Mouse (Mus musculus) forebrain, embryonic 12.5 days (tissue): Measurements from ENCODE around the gene Zbtb38. TPM values are rescaled to one million over a fixed set of nuclear protein-coding genes. Genes with fewer than 3 reads are reported as not detected.

ENCODE experiments used
- ATAC-seq: fragments of 200-750 bp; cut with Nextera tagmentation; 2 replicates; pipeline ENCODE4 v1.8.0; 2017; ENCODE audit warnings: moderate TSS enrichment; ENCODE audit not compliant: low FRiP score
- H3K27ac ChIP-seq: fragments of 300-500 bp; sonication (generic); 2 replicates; pipeline ENCODE4 v1.5.1; 2016; ENCODE audit warnings: mild to moderate bottlenecking
- H3K27me3 ChIP-seq: fragments of 300-500 bp; sonication (generic); 2 replicates; pipeline ENCODE4 v1.6.1; 2016; ENCODE audit warnings: mild to moderate bottlenecking
- H3K36me3 ChIP-seq: fragments of 300-500 bp; sonication (generic); replicated peaks from 2 replicates; pipeline ENCODE4 v1.6.1; 2016; ENCODE audit warnings: mild to moderate bottlenecking
- H3K4me1 ChIP-seq: fragments of 300-500 bp; sonication (generic); 2 replicates; pipeline ENCODE4 v1.6.1; 2016
- H3K4me2 ChIP-seq: fragments of 300-500 bp; sonication (generic); 2 replicates; pipeline ENCODE4 v1.6.1; 2016; ENCODE audit warnings: mild to moderate bottlenecking, moderate library complexity
- H3K4me3 ChIP-seq: fragments of 300-500 bp; sonication (generic); replicated peaks from 2 replicates; pipeline ENCODE4 v1.5.1; 2016; ENCODE audit warnings: mild to moderate bottlenecking
- H3K9ac ChIP-seq: fragments of 300-500 bp; sonication (generic); 2 replicates; pipeline ENCODE4 v1.6.1; 2016; ENCODE audit warnings: mild to moderate bottlenecking
- H3K9me3 ChIP-seq: fragments of 300-500 bp; sonication (generic); 2 replicates; pipeline ENCODE4 v1.6.1; 2016
- WGBS: fragments of 180-500 bp; shearing (Covaris S2); methylation state at CpG from one replicate; pipeline ENCODE4 v1.1.7; 2016; 5-methylcytosine and 5-hydroxymethylcytosine counted together
- polyA plus RNA-seq: library from polyadenylated mRNA; unstranded; fragments of >200 nt; fragmentation: Nextera tagmentation; extraction: Ambion mirVana; gene quantifications from 2 replicates; pipeline ENCODE4 v1.2.1, GENCODE M21; 2016

Gene Zbtb38
- polyA plus RNA-seq, 1 experiment from 2014 or later: 15.7 TPM

- no peak for ATAC-seq
Measured at GRCm38 (mm10) chr9:96783258-96783657, 30.6 kb upstream of the Zbtb38 start.

GRCm38 (mm10) chr9:96782062-96782461 lies 29.4 kb upstream of the Zbtb38 start:
- no peaks in the 10 kb centered on the region for H3K4me1 ChIP-seq
- 95% methylated on average over 8 of the region's 8 CpGs for WGBS

More at GRCm38 (mm10) chr9:96783258-96783657, 30.6 kb upstream of the Zbtb38 start:
- no peak overlapping the region for H3K27ac ChIP-seq
- H3K4me3 ChIP-seq: no peak overlapping the region
- H3K36me3 ChIP-seq: no peaks in the 10 kb centered on the region
- H3K27me3 ChIP-seq: no peaks in the 10 kb centered on the region
- no peak overlapping the region for H3K4me2 ChIP-seq
- no peak overlapping the region for H3K9ac ChIP-seq
- WGBS: 68% methylated on average over 5 of the region's 5 CpGs
- no peaks in the 10 kb centered on the region for H3K4me1 ChIP-seq
- H3K9me3 ChIP-seq: no peaks in the 10 kb centered on the region

DNA sequence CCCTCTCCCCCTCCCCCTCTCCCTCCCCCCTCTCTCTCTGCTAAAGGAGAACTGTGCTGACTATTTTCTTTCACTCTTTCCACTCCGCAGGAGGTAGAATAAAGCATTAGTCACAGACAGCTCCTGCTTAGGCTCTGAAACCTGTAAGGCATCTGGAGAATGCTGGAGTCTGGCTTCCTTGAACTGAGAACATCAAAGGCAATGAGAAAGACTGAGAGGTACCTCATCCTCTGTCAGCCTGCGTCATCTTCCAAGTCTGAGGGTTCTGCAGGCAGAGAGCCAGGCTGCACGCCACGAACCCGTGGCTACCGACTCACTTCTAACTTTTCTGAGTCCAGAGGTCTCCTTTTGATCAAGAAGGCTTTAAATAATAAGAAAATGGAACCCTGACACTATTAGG lies 20.5 kb upstream of the Zbtb38 start:
- H3K27me3 ChIP-seq: no peaks in the 10 kb centered on the region
- no peak overlapping the region for H3K4me3 ChIP-seq
- 22% methylated on average over 6 of the region's 6 CpGs for WGBS
- no peaks in the 10 kb centered on the region for H3K9me3 ChIP-seq
- no peak overlapping the region for H3K27ac ChIP-seq
- H3K9ac ChIP-seq: no peak overlapping the region
- peaks cover 6% of the 10 kb centered on the region for H3K4me1 ChIP-seq
- H3K4me2 ChIP-seq: 0 out of 2 replicates have a peak overlapping the region, but pooled peaks have one; percentile 21
- H3K36me3 ChIP-seq: no peaks in the 10 kb centered on the region
- no peak for ATAC-seq

More at GRCm38 (mm10) chr9:96782062-96782461, 29.4 kb upstream of the Zbtb38 start:
- Histone ChIP-seq H3K4me2 (no peak overlapping the region), H3K9me3 (no peaks in the 10 kb centered on the region), H3K36me3 (no peaks in the 10 kb centered on the region), H3K4me3 (no peak overlapping the region), H3K9ac (no peak overlapping the region), H3K27ac (no peak overlapping the region), H3K27me3 (no peaks in the 10 kb centered on the region)
- no peak for ATAC-seq

DNA sequence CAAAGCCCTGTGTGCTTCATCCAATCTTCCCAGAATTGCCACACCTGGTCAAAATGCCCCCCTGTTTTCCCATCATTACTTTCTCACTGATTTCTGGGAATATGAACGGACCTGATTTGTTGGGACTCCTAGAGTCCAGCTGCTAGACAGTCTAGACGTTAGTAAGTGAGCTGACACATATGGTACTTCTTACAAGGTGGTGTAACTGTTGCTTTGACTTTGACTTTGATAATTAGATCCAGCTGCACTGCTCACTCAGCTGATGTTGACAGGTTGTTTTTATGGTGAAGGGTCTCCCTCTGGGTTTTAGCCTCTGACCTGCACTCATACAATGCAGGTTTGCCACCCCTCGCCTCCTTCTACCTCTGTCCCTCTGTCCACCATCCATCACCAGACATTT lies 17.8 kb upstream of the Zbtb38 start:
- no peak overlapping the region for H3K9ac ChIP-seq
- WGBS: 86% methylated on average over 3 of the region's 3 CpGs
- no peak overlapping the region for H3K4me2 ChIP-seq
- H3K27me3 ChIP-seq: no peaks in the 10 kb centered on the region
- H3K9me3 ChIP-seq: no peaks in the 10 kb centered on the region
- no peak overlapping the region for H3K4me3 ChIP-seq
- no peak for ATAC-seq
- no peaks in the 10 kb centered on the region for H3K36me3 ChIP-seq
- no peak overlapping the region for H3K27ac ChIP-seq
- H3K4me1 ChIP-seq: peaks cover 6% of the 10 kb centered on the region

DNA sequence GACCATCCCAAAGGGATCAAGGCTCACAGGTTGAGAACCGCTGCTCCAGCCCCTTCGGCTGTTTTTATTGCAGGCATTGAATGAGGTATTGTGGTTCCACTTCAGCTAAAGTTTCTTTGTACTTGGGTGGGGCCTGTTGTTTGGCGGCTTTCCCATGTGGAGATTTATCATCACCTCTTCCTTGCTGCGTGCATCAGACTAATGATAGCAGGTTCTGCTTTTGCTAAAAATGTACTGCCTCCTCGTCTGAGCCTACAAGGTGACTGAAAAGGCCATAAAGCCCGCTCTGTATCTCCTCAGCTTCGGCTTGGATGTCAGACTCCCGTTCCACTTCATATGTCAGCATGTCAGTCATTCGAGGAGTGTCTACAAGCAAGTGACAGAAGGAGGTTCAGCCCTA lies 17.0 kb upstream of the Zbtb38 start:
- H3K36me3 ChIP-seq: no peaks in the 10 kb centered on the region
- 86% methylated on average over 9 of the region's 9 CpGs for WGBS
- peaks cover 6% of the 10 kb centered on the region for H3K4me1 ChIP-seq
- no peaks in the 10 kb centered on the region for H3K27me3 ChIP-seq
- no peak for ATAC-seq
- H3K27ac ChIP-seq: no peak overlapping the region
- no peak overlapping the region for H3K4me2 ChIP-seq
- no peaks in the 10 kb centered on the region for H3K9me3 ChIP-seq
- no peak overlapping the region for H3K9ac ChIP-seq
- H3K4me3 ChIP-seq: no peak overlapping the region

DNA sequence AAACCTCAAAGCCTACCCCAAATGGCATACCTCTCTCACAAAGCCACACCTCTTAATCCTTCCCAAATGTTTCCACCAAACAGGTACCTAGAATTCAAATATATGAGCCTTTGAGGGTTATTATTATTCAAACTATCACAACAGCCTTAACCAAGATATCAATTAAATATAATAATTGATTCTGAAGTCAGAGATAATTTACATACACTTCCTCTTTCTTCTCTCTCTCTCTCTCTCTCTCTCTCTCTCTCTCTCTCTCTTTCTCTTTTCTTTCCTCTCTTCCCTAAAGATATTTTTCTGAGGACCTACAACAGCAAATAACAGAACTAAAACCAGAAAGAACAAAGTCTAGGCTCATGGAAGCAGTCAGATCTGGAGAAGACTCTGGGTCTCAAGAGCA lies 15.2 kb upstream of the Zbtb38 start:
- H3K27me3 ChIP-seq: no peaks in the 10 kb centered on the region
- no peak overlapping the region for H3K4me3 ChIP-seq
- peaks cover 1% of the 10 kb centered on the region for H3K4me1 ChIP-seq
- no peak overlapping the region for H3K4me2 ChIP-seq
- H3K9me3 ChIP-seq: no peaks in the 10 kb centered on the region
- no peak overlapping the region for H3K27ac ChIP-seq
- H3K9ac ChIP-seq: no peak overlapping the region
- H3K36me3 ChIP-seq: no peaks in the 10 kb centered on the region
- no peak for ATAC-seq

DNA sequence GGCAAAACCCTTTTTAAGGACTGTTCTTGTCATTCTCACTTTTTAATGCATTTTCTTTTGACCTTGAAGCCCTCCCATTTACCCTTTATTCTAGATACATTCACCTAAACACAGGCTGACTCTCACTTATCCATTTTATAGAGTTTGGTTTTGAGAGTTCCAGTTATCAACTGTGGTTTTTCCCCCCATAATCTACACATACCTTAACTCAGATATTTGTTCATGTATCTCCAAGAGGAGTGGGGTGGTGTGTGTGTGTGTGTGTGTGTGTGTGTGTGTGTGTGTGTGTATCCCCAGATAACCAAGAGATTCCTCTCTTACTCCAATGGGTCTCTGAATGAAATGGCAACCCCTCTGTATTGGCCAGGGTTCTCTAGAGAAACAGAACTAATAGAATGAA lies 13.4 kb upstream of the Zbtb38 start:
- no peaks in the 10 kb centered on the region for H3K4me1 ChIP-seq
- H3K9ac ChIP-seq: no peak overlapping the region
- no peaks in the 10 kb centered on the region for H3K27me3 ChIP-seq
- no peak overlapping the region for H3K4me2 ChIP-seq
- no peak for ATAC-seq
- no peaks in the 10 kb centered on the region for H3K36me3 ChIP-seq
- H3K4me3 ChIP-seq: no peak overlapping the region
- H3K9me3 ChIP-seq: no peaks in the 10 kb centered on the region
- no peak overlapping the region for H3K27ac ChIP-seq

GRCm38 (mm10) chr9:96765410-96765809 lies 12.8 kb upstream of the Zbtb38 start:
- Histone ChIP-seq H3K27ac (no peak overlapping the region), H3K4me1 (no peaks in the 10 kb centered on the region), H3K4me3 (no peak overlapping the region), H3K9ac (no peak overlapping the region), H3K9me3 (no peaks in the 10 kb centered on the region), H3K27me3 (no peaks in the 10 kb centered on the region), H3K36me3 (no peaks in the 10 kb centered on the region), H3K4me2 (no peak overlapping the region)
- WGBS: 76% methylated on average over 5 of the region's 5 CpGs
- no peak for ATAC-seq

GRCm38 (mm10) chr9:96763847-96764631 lies 11.4 kb upstream of the Zbtb38 start:
- no peaks in the 10 kb centered on the region for H3K4me1 ChIP-seq
- 87% methylated on average over 9 of the region's 9 CpGs for WGBS
- no peak for ATAC-seq
- no peak overlapping the region for H3K4me2 ChIP-seq
- H3K27ac ChIP-seq: no peak overlapping the region
- H3K9ac ChIP-seq: no peak overlapping the region
- no peaks in the 10 kb centered on the region for H3K9me3 ChIP-seq
- H3K4me3 ChIP-seq: no peak overlapping the region
- no peaks in the 10 kb centered on the region for H3K27me3 ChIP-seq
- no peaks in the 10 kb centered on the region for H3K36me3 ChIP-seq

GRCm38 (mm10) chr9:96763025-96763424 lies 10.4 kb upstream of the Zbtb38 start:
- Histone ChIP-seq H3K27ac (no peak overlapping the region), H3K9me3 (no peaks in the 10 kb centered on the region), H3K4me3 (no peak overlapping the region), H3K27me3 (no peaks in the 10 kb centered on the region), H3K9ac (no peak overlapping the region), H3K4me2 (no peak overlapping the region), H3K4me1 (no peaks in the 10 kb centered on the region), H3K36me3 (no peaks in the 10 kb centered on the region)
- no peak for ATAC-seq
- 93% methylated on average over 3 of the region's 3 CpGs for WGBS

DNA sequence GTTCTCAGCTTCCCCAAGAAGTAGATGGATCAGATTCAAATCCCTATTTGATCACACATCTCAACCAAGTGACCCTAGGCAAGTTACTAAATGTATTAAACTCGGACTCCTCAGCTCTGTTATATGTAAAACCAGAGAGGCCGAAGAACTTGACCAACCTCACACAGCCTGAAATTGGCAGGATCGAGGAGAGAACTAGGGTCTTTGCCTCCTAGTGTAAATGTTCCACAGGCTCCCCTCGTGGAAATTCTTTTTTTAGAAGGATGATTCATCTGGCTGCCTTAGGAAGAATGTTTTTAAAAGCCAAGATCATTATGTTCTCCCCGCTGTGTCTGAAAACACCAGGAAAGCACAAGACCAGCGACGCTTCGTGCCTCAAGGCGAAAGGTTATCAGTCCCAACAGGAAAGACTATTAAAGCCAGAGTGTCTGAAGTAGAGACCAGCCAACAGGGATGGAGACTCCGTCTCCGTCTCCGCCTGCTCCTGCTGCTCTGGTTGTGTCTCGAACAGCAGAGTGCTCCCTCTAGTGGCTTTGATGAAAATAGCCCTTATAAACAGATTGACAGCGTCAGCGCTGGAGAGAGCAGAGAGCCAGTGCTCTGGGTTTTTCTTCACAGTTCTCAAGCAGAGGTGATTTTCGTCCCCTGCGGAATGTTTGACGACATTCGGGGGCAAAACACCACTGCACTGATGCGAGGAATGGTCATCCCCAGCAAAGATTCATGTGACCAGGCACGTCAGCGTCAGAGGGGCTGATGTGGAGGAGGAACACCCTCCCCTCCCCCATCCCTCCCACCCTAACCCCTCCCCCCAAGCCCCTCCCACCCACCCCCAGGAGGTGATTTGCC lies 6.3 kb upstream of the Zbtb38 start:
- peak overlapping the region; percentile 34 for H3K4me3 ChIP-seq
- H3K9ac ChIP-seq: no peak overlapping the region
- H3K27me3 ChIP-seq: no peaks in the 10 kb centered on the region
- no peaks in the 10 kb centered on the region for H3K36me3 ChIP-seq
- H3K27ac ChIP-seq: peak overlapping the region; percentile 53; the same call in 1 of the 2 replicates
- peak overlapping the region; percentile 54 for H3K4me2 ChIP-seq
- no peaks in the 10 kb centered on the region for H3K9me3 ChIP-seq
- H3K4me1 ChIP-seq: no peaks in the 10 kb centered on the region
- 14% methylated on average over 22 of the region's 22 CpGs for WGBS
- peak; percentile 92 for ATAC-seq

GRCm38 (mm10) chr9:96756638-96757435 lies 4.2 kb upstream of the Zbtb38 start:
- Histone ChIP-seq H3K36me3 (no peaks in the 10 kb centered on the region), H3K4me1 (peaks cover 6% of the 10 kb centered on the region; the same call in 1 of the 2 replicates), H3K9me3 (no peaks in the 10 kb centered on the region), H3K27ac (no peak overlapping the region), H3K4me2 (no peak overlapping the region), H3K9ac (no peak overlapping the region), H3K27me3 (no peaks in the 10 kb centered on the region), H3K4me3 (no peak overlapping the region)
- WGBS: 92% methylated on average over 9 of the region's 9 CpGs
- no peak for ATAC-seq
